Mouse (Mus musculus) gastrocnemius, adult 18-20 months (tissue): ENCODE measurements around the gene Gm13272. TPM values are rescaled to one million over a fixed set of nuclear protein-coding genes. Genes with fewer than 3 reads are reported as not detected.
"Not testable (repeated sequence)": the region's sequence is repeated elsewhere in the genome, so short reads cannot be mapped to it uniquely, and the experiment has no call there.

Experiments used
- DNase-seq: peaks from one replicate; pipeline ENCODE4 v3.0.0; 2021; ENCODE audit warnings: low spot score
- long read RNA-seq, 2 experiments: library from polyadenylated mRNA; stranded (forward); transcript quantifications; one replicate each; pipeline ENCODE4 v2.0.0; 2021
- total RNA-seq, 2 experiments: library from RNA; stranded (reverse); gene quantifications; 2 replicates each; pipeline ENCODE4 v1.2.3; 2021

The Gm13272 gene
- total RNA-seq, result not detected
- long read RNA-seq, experiment 1, result 0 reads
- long read RNA-seq, experiment 2, result 0 reads

- DNase-seq, result not testable (repeated sequence)
These were observed at the start of gene Gm13272 for GRCm38 (mm10) chr4:88779550-88779949. Gene Gm13272 (plus strand): TSS chr4:88779850.

GRCm38 (mm10) chr4:88738480-88738879, 41.2 kb upstream of the Gm13272 start:
- peak; percentile 65 for DNase-seq

- no peak for DNase-seq
These were observed 40.6 kb upstream of the Gm13272 start for GRCm38 (mm10) chr4:88739036-88739435.

GRCm38 (mm10) chr4:88741426-88741825, 38.2 kb upstream of the Gm13272 start:
- no peak for DNase-seq

GRCm38 (mm10) chr4:88742771-88743371, 36.8 kb upstream of the Gm13272 start:
- DNase-seq, result no peak

GRCm38 (mm10) chr4:88744207-88744606, 35.4 kb upstream of the Gm13272 start:
- DNase-seq, result no peak

GRCm38 (mm10) chr4:88749926-88750325, 29.7 kb upstream of the Gm13272 start:
- no peak for DNase-seq

GRCm38 (mm10) chr4:88754818-88755340, 24.8 kb upstream of the Gm13272 start, which contains the start of gene Gm13271:
Gene Gm13271 (plus strand): TSS chr4:88754868.
- peak; percentile 58 for DNase-seq

- DNase-seq, result not testable (repeated sequence)
These were observed 22.8 kb upstream of the Gm13272 start for GRCm38 (mm10) chr4:88756581-88757513.

- DNase-seq, result peak; percentile 83
These were observed 22.0 kb upstream of the Gm13272 start for GRCm38 (mm10) chr4:88757628-88758031.

GRCm38 (mm10) chr4:88758751-88759150, 20.9 kb upstream of the Gm13272 start:
- DNase-seq, result not testable (repeated sequence)

GRCm38 (mm10) chr4:88759610-88760268, 19.9 kb upstream of the Gm13272 start, which contains the start of gene Gm13283:
Gene Gm13283 (plus strand): TSS chr4:88760119.
- not testable (repeated sequence) for DNase-seq

GRCm38 (mm10) chr4:88760431-88760830, 19.2 kb upstream of the Gm13272 start:
- peak; percentile 68 for DNase-seq

- peak; percentile 65 for DNase-seq
These were observed 17.9 kb upstream of the Gm13272 start for GRCm38 (mm10) chr4:88761776-88762175.

GRCm38 (mm10) chr4:88762341-88762740, 17.3 kb upstream of the Gm13272 start:
- not testable (repeated sequence) for DNase-seq

GRCm38 (mm10) chr4:88763384-88764018, 16.1 kb upstream of the Gm13272 start:
- DNase-seq, result peak; percentile 42

GRCm38 (mm10) chr4:88773534-88773933, 6.1 kb upstream of the Gm13272 start, which contains the start of gene Gm13290:
Gene Gm13290 (plus strand): TSS chr4:88773834.
- not testable (repeated sequence) for DNase-seq

GRCm38 (mm10) chr4:88776622-88777021, 3.0 kb upstream of the Gm13272 start, which contains the start of gene Gm13289:
Gene Gm13289 (plus strand): TSS chr4:88776922.
- not testable (repeated sequence) for DNase-seq

- DNase-seq, result not testable (repeated sequence)
These were observed 670 bp downstream of the Gm13272 start for GRCm38 (mm10) chr4:88780320-88780719.

GRCm38 (mm10) chr4:88781831-88782230, 2.2 kb downstream of the Gm13272 start, which contains the start of gene Ifnz:
Gene Ifnz (plus strand): TSS chr4:88782131.
- DNase-seq, result not testable (repeated sequence)

- not testable (repeated sequence) for DNase-seq
These were observed 2.7 kb downstream of the Gm13272 start for GRCm38 (mm10) chr4:88782335-88782734.
